Mouse (Mus musculus) MEL (cell line): ENCODE measurements around the gene Gprin2. TPM values are rescaled to one million over a fixed set of nuclear protein-coding genes. Genes with fewer than 3 reads are reported as not detected.

Experiments used
- DNase-seq: peaks from one replicate; pipeline ENCODE4 v3.0.0; 2011; ENCODE audit warnings: low read depth, low spot score
- H3K27ac ChIP-seq: 2 replicates; pipeline ENCODE4 v1.5.1; 2012; ENCODE audit warnings: low read depth, mild to moderate bottlenecking, control low read depth, low read length, moderate library complexity; ENCODE audit not compliant: control insufficient read depth
- H3K27me3 ChIP-seq, 2 experiments: fragments of 150-350 bp in 1 of 2; sonication (generic) in 1 of 2; 2 replicates each; pipeline ENCODE4 v1.6.1; 2012; ENCODE audit warnings: low read length in 2 of 2, mild to moderate bottlenecking in 2 of 2, improper control_type of control experiment in 1 of 2, moderate library complexity in 1 of 2; ENCODE audit not compliant: insufficient read depth in 2 of 2, control insufficient read depth in 1 of 2
- H3K36me3 ChIP-seq, 2 experiments: 2 replicates each; pipeline ENCODE4 v1.6.1; 2012 to 2014; ENCODE audit warnings: low read length in 2 of 2, improper control_type of control experiment in 1 of 2, inconsistent platforms in 1 of 2, mild to moderate bottlenecking in 1 of 2; ENCODE audit not compliant: insufficient read depth in 2 of 2, control insufficient read depth in 1 of 2
- H3K4me1 ChIP-seq, 2 experiments: fragments of 150-350 bp in 1 of 2; sonication (generic) in 1 of 2; 2 replicates each; pipeline ENCODE4 v1.6.1; 2012; ENCODE audit warnings: low read length in 2 of 2, improper control_type of control experiment in 1 of 2, mild to moderate bottlenecking in 1 of 2; ENCODE audit not compliant: insufficient read depth in 2 of 2, control insufficient read depth in 1 of 2
- H3K4me3 ChIP-seq, 2 experiments: fragments of 150-350 bp in 1 of 2; sonication (generic) in 1 of 2; 2 replicates each; pipeline ENCODE4 v1.5.1; 2012; ENCODE audit warnings: low read depth in 2 of 2, low read length in 2 of 2, mild to moderate bottlenecking in 2 of 2, moderate library complexity in 2 of 2, control low read depth in 1 of 2, improper control_type of control experiment in 1 of 2; ENCODE audit not compliant: control insufficient read depth in 1 of 2, insufficient read depth in 1 of 2
- H3K79me2 ChIP-seq: 2 replicates; pipeline ENCODE4 v1.6.1; 2012; ENCODE audit warnings: mild to moderate bottlenecking, low read length, moderate library complexity; ENCODE audit not compliant: control insufficient read depth, poor library complexity, insufficient read depth
- H3K9ac ChIP-seq: 2 replicates; pipeline ENCODE4 v1.6.1; 2012; ENCODE audit warnings: low read depth, mild to moderate bottlenecking, control low read depth, low read length, moderate library complexity; ENCODE audit not compliant: control insufficient read depth, poor library complexity, severe bottlenecking
- H3K9me3 ChIP-seq: fragments of 150-350 bp; sonication (generic); replicated peaks from 2 replicates; pipeline ENCODE4 v1.6.1; 2012; ENCODE audit warnings: mild to moderate bottlenecking, low read length, improper control_type of control experiment, moderate library complexity; ENCODE audit not compliant: insufficient read depth
- CHD2 ChIP-seq: IDR thresholded peaks from 2 replicates; pipeline ENCODE4 v1.6.1; 2011; ENCODE audit warnings: low read length, improper control_type of control experiment
- CTCF ChIP-seq, 3 experiments: IDR thresholded peaks in 2 of 3; conservative IDR thresholded peaks in 1 of 3; 2 replicates each; pipeline ENCODE4 v1.5.1; 2011 to 2012; ENCODE audit warnings: low read length in 3 of 3, low read depth in 2 of 3, mild to moderate bottlenecking in 2 of 3, improper control_type of control experiment in 1 of 3, inconsistent platforms in 1 of 3, mixed read lengths in 1 of 3, moderate library complexity in 1 of 3; ENCODE audit not compliant: control insufficient read depth in 1 of 3, insufficient read depth in 1 of 3, poor library complexity in 1 of 3, severe bottlenecking in 1 of 3
- E2F4 ChIP-seq: IDR thresholded peaks from 2 replicates; pipeline ENCODE4 v1.6.1; 2011; ENCODE audit warnings: low read depth, low read length, improper control_type of control experiment, borderline replicate concordance
- ETS1 ChIP-seq: IDR thresholded peaks from 2 replicates; pipeline ENCODE4 v1.6.1; 2012; ENCODE audit warnings: low read depth, mild to moderate bottlenecking, inconsistent platforms, low read length, improper control_type of control experiment, moderate library complexity
- GATA1 ChIP-seq: IDR thresholded peaks from 2 replicates; pipeline ENCODE4 v1.6.1; 2011; ENCODE audit warnings: low read depth, low read length, improper control_type of control experiment
- HCFC1 ChIP-seq: IDR thresholded peaks from 2 replicates; pipeline ENCODE4 v1.6.1; 2012; ENCODE audit warnings: low read depth, mild to moderate bottlenecking, inconsistent platforms, low read length, improper control_type of control experiment, moderate library complexity
- JUND ChIP-seq: IDR thresholded peaks from 2 replicates; pipeline ENCODE4 v1.6.1; 2011; ENCODE audit warnings: low read depth, mild to moderate bottlenecking, improper control_type of control experiment, low read length
- MAFK ChIP-seq: IDR thresholded peaks from 2 replicates; pipeline ENCODE4 v1.6.1; 2011; ENCODE audit warnings: low read depth, mild to moderate bottlenecking, low read length, improper control_type of control experiment, borderline replicate concordance
- MAZ ChIP-seq: IDR thresholded peaks from 2 replicates; pipeline ENCODE4 v1.6.1; 2012; ENCODE audit warnings: low read depth, mild to moderate bottlenecking, inconsistent platforms, low read length, improper control_type of control experiment
- MXI1 ChIP-seq: IDR thresholded peaks from 2 replicates; pipeline ENCODE4 v1.6.1; 2011; ENCODE audit warnings: mild to moderate bottlenecking, low read depth, low read length, improper control_type of control experiment
- MYC ChIP-seq: IDR thresholded peaks from 2 replicates; pipeline ENCODE4 v1.6.1; 2011; ENCODE audit warnings: low read depth, mild to moderate bottlenecking, low read length, improper control_type of control experiment, moderate library complexity
- NELFE ChIP-seq: IDR thresholded peaks from 2 replicates; pipeline ENCODE4 v1.6.1; 2011; ENCODE audit warnings: low read depth, low read length, improper control_type of control experiment
- RCOR1 ChIP-seq: IDR thresholded peaks from 2 replicates; pipeline ENCODE4 v1.6.1; 2012; ENCODE audit warnings: low read depth, mild to moderate bottlenecking, inconsistent platforms, low read length, improper control_type of control experiment
- SMC3 ChIP-seq: IDR thresholded peaks from 2 replicates; pipeline ENCODE4 v1.6.1; 2011; ENCODE audit warnings: low read depth, low read length, improper control_type of control experiment
- USF2 ChIP-seq, 2 experiments: IDR thresholded peaks; 2 replicates each; pipeline ENCODE4 v1.6.1; 2011 to 2012; ENCODE audit warnings: improper control_type of control experiment in 2 of 2, low read length in 2 of 2, borderline replicate concordance in 1 of 2, inconsistent platforms in 1 of 2, low read depth in 1 of 2, mild to moderate bottlenecking in 1 of 2; ENCODE audit not compliant: insufficient read depth in 1 of 2
- ZMIZ1 ChIP-seq: IDR thresholded peaks from 2 replicates; pipeline ENCODE4 v1.6.1; 2012; ENCODE audit warnings: low read depth, mild to moderate bottlenecking, inconsistent platforms, low read length, improper control_type of control experiment, moderate library complexity
- ZNF384 ChIP-seq: IDR thresholded peaks from 2 replicates; pipeline ENCODE4 v1.6.1; 2012; ENCODE audit warnings: low read depth, mild to moderate bottlenecking, inconsistent platforms, low read length, improper control_type of control experiment
- polyA plus RNA-seq, 2 experiments: library from polyadenylated mRNA; stranded (reverse) in 1 of 2; unstranded in 1 of 2; fragments of >175 nt in 1 of 2; fragments of >200 nt in 1 of 2; gene quantifications; 2 replicates each; pipeline versions ENCODE4 v1.2.1 to v1.2.4; 2012; ENCODE audit warnings: low replicate concordance in 2 of 2, low read depth in 1 of 2; ENCODE audit not compliant: insufficient read length in 2 of 2, insufficient read depth in 1 of 2, missing spikeins in 1 of 2
- total RNA-seq: library from RNA; depleted of rRNA; stranded (reverse); fragments of 300-350 nt; gene quantifications from 2 replicates; pipeline ENCODE4 v1.2.3, GENCODE M21; 2012

The Gprin2 gene
- total and polyA plus RNA-seq, 3 experiments, result under 0.01 to 0.01 TPM; not detected in 1

GRCm38 (mm10) chr14:34232866-34233680 is 31.6 kb upstream of the Gprin2 start:
- Histone ChIP-seq H3K4me3 (no peak overlapping the region), H3K27me3 (no peaks in the 10 kb centered on the region), H3K4me1 (no peaks in the 10 kb centered on the region), H3K27ac (no peak overlapping the region), H3K9ac (no peak overlapping the region), H3K79me2 (no peaks in the 10 kb centered on the region), H3K9me3 (no peaks in the 10 kb centered on the region), H3K36me3 (no peaks in the 10 kb centered on the region)
- no peak for TF ChIP-seq MXI1
- TF ChIP-seq NELFE, result no peak
- TF ChIP-seq CTCF (IDR thresholded peaks at IDR 0.05 in 2 of 3, conservative IDR thresholded peaks at IDR 0.05 in 1 of 3; ENCODE audit: control insufficient read depth in 1 of 3, insufficient read depth in 1 of 3, low read depth in 2 of 3, low read length in 3 of 3, poor library complexity in 1 of 3, severe bottlenecking in 1 of 3), result no peak
- TF ChIP-seq E2F4, result no peak
- TF ChIP-seq ZMIZ1, result no peak
- no peak for TF ChIP-seq HCFC1
- TF ChIP-seq GATA1, result no peak
- TF ChIP-seq RCOR1, result no peak
- no peak for TF ChIP-seq SMC3
- TF ChIP-seq MYC, result no peak
- no peak for TF ChIP-seq USF2 (IDR thresholded peaks at IDR 0.05; ENCODE audit: borderline replicate concordance in 1 of 2, insufficient read depth in 1 of 2, low read depth in 1 of 2, low read length in 2 of 2)
- TF ChIP-seq ETS1, result no peak
- no peak for TF ChIP-seq MAFK
- no peak for TF ChIP-seq ZNF384
- no peak for TF ChIP-seq CHD2
- no peak for TF ChIP-seq JUND
- TF ChIP-seq MAZ, result no peak
- no peak for DNase-seq

DNA sequence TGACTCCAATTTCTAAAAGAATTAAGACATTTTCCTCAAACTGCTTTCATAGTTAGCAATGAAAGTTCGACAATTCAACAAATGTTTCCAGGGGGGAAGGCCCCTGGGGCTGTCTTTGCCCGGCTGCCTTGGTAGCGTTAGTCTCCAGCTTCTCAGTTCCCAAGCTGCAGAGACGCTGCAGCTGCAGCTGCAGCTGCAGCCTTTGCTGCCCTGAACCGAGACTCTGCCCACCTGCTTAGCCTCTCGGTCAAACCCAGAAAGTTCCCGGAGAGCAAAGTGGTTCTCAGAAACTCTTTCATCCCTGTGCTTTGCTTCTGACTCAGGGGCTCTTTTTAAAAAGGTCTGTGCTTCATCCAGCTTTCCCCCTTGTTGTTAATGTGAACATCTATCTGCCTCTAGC is 30.9 kb upstream of the Gprin2 start:
- Histone ChIP-seq H3K9ac (no peak overlapping the region), H3K36me3 (no peaks in the 10 kb centered on the region), H3K4me1 (no peaks in the 10 kb centered on the region), H3K27me3 (no peaks in the 10 kb centered on the region), H3K9me3 (no peaks in the 10 kb centered on the region), H3K27ac (no peak overlapping the region), H3K79me2 (no peaks in the 10 kb centered on the region), H3K4me3 (no peak overlapping the region)
- TF ChIP-seq NELFE, result no peak
- DNase-seq, result no peak
